Mouse (Mus musculus) kidney, postnatal 0 days (tissue): Measurements from ENCODE around the gene Dmbt1. TPM values are rescaled to one million over a fixed set of nuclear protein-coding genes. Genes with fewer than 3 reads are reported as not detected.
"Not testable (repeated sequence)": the region's sequence is repeated elsewhere in the genome, so short reads cannot be mapped to it uniquely, and the experiment has no call there.

Experiments used
- ATAC-seq: fragments of 200-750 bp; cut with Nextera tagmentation; replicated peaks from 2 replicates; pipeline ENCODE4 v1.8.0; 2017; ENCODE audit warnings: low read depth, moderate number of reproducible peaks, moderate TSS enrichment, moderate library complexity; ENCODE audit not compliant: low FRiP score
- DNase-seq: peaks from one replicate; pipeline ENCODE4 v3.0.0-alpha.2; 2016; ENCODE audit warnings: low spot score
- H3K27ac ChIP-seq: fragments of 300-500 bp; sonication (generic); 2 replicates; pipeline ENCODE4 v1.5.1; 2014; ENCODE audit warnings: mild to moderate bottlenecking
- H3K27me3 ChIP-seq: fragments of 300-500 bp; sonication (generic); 2 replicates; pipeline ENCODE4 v1.6.1; 2014; ENCODE audit warnings: low read length, mixed read lengths; ENCODE audit not compliant: insufficient read depth
- H3K36me3 ChIP-seq: fragments of 300-500 bp; sonication (generic); 2 replicates; pipeline ENCODE4 v1.6.1; 2014; ENCODE audit warnings: low read length, mixed read lengths; ENCODE audit not compliant: insufficient read depth
- H3K4me1 ChIP-seq: fragments of 300-500 bp; sonication (generic); replicated peaks from 2 replicates; pipeline ENCODE4 v1.6.1; 2014; ENCODE audit warnings: antibody characterized with exemption, low read length, mixed read lengths; ENCODE audit not compliant: insufficient read depth
- H3K4me2 ChIP-seq: fragments of 300-500 bp; sonication (generic); 2 replicates; pipeline ENCODE4 v1.6.1; 2014; ENCODE audit warnings: mild to moderate bottlenecking, low read length, moderate library complexity, mixed read lengths
- H3K4me3 ChIP-seq: fragments of 300-500 bp; sonication (generic); replicated peaks from 2 replicates; pipeline ENCODE4 v1.5.1; 2014; ENCODE audit warnings: low read depth, low read length
- H3K9ac ChIP-seq: fragments of 300-500 bp; sonication (generic); 2 replicates; pipeline ENCODE4 v1.6.1; 2014; ENCODE audit warnings: low read depth, low read length
- H3K9me3 ChIP-seq: fragments of 300-500 bp; sonication (generic); replicated peaks from 2 replicates; pipeline ENCODE4 v1.6.1; 2016; ENCODE audit warnings: low read length, inconsistent platforms, mixed read lengths
- CTCF ChIP-seq: IDR thresholded peaks from 2 replicates; pipeline ENCODE4 v1.5.1; 2016; ENCODE audit warnings: antibody characterized with exemption, low read depth, mild to moderate bottlenecking, moderate library complexity
- WGBS: fragments of 180-500 bp; shearing (Covaris S2); extraction: QIAGEN DNeasy Blood & Tissue Kit; methylation state at CpG from one replicate; pipeline ENCODE4 v1.1.7; 2014; 5-methylcytosine and 5-hydroxymethylcytosine counted together
- polyA plus RNA-seq: library from polyadenylated mRNA; unstranded; fragments of >200 nt; fragmentation: Nextera tagmentation; extraction: Ambion mirVana; gene quantifications from 2 replicates; pipeline ENCODE4 v1.2.1, GENCODE M21; 2015

Dmbt1 gene
- polyA plus RNA-seq, 1 experiment from 2014 or later, result not detected

GRCm38 (mm10) chr7:131042657-131043056 lies 10.8 kb downstream of the Dmbt1 start:
- no peaks in the 10 kb centered on the region for H3K27me3 ChIP-seq
- ATAC-seq, result no peak
- no peak overlapping the region for H3K9ac ChIP-seq
- no peaks in the 10 kb centered on the region for H3K9me3 ChIP-seq
- H3K36me3 ChIP-seq, result no peaks in the 10 kb centered on the region
- DNase-seq, result no peak
- WGBS, result 65% methylated on average over 1 of the region's 1 CpGs
- no peak overlapping the region for H3K4me2 ChIP-seq
- H3K4me1 ChIP-seq, result no peaks in the 10 kb centered on the region
- H3K4me3 ChIP-seq, result no peak overlapping the region
- peak; percentile 37; the same call in 1 of the 2 replicates for TF ChIP-seq CTCF
- H3K27ac ChIP-seq, result no peak overlapping the region

GRCm38 (mm10) chr7:131045258-131045835 lies 13.5 kb downstream of the Dmbt1 start:
- DNase-seq, result peak; percentile 14
- not testable (repeated sequence) for H3K27me3 ChIP-seq, H3K4me1 ChIP-seq, H3K9ac ChIP-seq, H3K4me2 ChIP-seq, H3K4me3 ChIP-seq, H3K27ac ChIP-seq, H3K36me3 ChIP-seq, H3K9me3 ChIP-seq
- ATAC-seq, result 0 out of 2 replicates have a peak, but pooled peaks have one; percentile 17
- WGBS, result 34% methylated on average over 3 of the region's 3 CpGs
- TF ChIP-seq CTCF, result peak; percentile 58

- not testable (repeated sequence) for H3K9me3 ChIP-seq, H3K4me3 ChIP-seq, ATAC-seq, DNase-seq, H3K4me2 ChIP-seq, H3K4me1 ChIP-seq, H3K9ac ChIP-seq, H3K27ac ChIP-seq, H3K36me3 ChIP-seq, H3K27me3 ChIP-seq
- WGBS, result 90% methylated on average over 8 of the region's 8 CpGs
These were observed 18.0 kb downstream of the Dmbt1 start for GRCm38 (mm10) chr7:131049829-131050228.

- peak; percentile 66 for TF ChIP-seq CTCF
- H3K27me3 ChIP-seq, result no peaks in the 10 kb centered on the region
- H3K9me3 ChIP-seq, result no peaks in the 10 kb centered on the region
- H3K4me2 ChIP-seq, result no peak overlapping the region
- H3K27ac ChIP-seq, result no peak overlapping the region
- ATAC-seq, result no peak
- peak; percentile 27 for DNase-seq
- no peak overlapping the region for H3K4me3 ChIP-seq
- H3K9ac ChIP-seq, result no peak overlapping the region
- no peaks in the 10 kb centered on the region for H3K4me1 ChIP-seq
- no peaks in the 10 kb centered on the region for H3K36me3 ChIP-seq
These were observed 23.0 kb downstream of the Dmbt1 start for GRCm38 (mm10) chr7:131054808-131055370.

GRCm38 (mm10) chr7:131057918-131058317 lies 26.1 kb downstream of the Dmbt1 start:
- not testable (repeated sequence) for H3K4me1 ChIP-seq, H3K36me3 ChIP-seq, H3K9me3 ChIP-seq, ATAC-seq, H3K27me3 ChIP-seq, H3K4me3 ChIP-seq, H3K4me2 ChIP-seq, H3K9ac ChIP-seq, DNase-seq, H3K27ac ChIP-seq
- 84% methylated on average over 9 of the region's 9 CpGs for WGBS

- not testable (repeated sequence) for H3K4me1 ChIP-seq, H3K4me2 ChIP-seq, H3K27ac ChIP-seq, ATAC-seq, H3K36me3 ChIP-seq, H3K9me3 ChIP-seq, H3K9ac ChIP-seq, H3K27me3 ChIP-seq, H3K4me3 ChIP-seq
- TF ChIP-seq CTCF, result peak; percentile 51
- DNase-seq, result peak; percentile 6
- 70% methylated on average over 2 of the region's 2 CpGs for WGBS
These were observed 28.0 kb downstream of the Dmbt1 start for GRCm38 (mm10) chr7:131059808-131060207.

- DNase-seq, result no peak
- no peaks in the 10 kb centered on the region for H3K36me3 ChIP-seq
- WGBS, result 83% methylated on average over 2 of the region's 2 CpGs
These were observed 30.7 kb downstream of the Dmbt1 start for GRCm38 (mm10) chr7:131062541-131062940.

More at GRCm38 (mm10) chr7:131062541-131062940, 30.7 kb downstream of the Dmbt1 start:
- Histone ChIP-seq H3K9ac (no peak overlapping the region), H3K4me3 (no peak overlapping the region), H3K27ac (no peak overlapping the region), H3K4me2 (no peak overlapping the region), H3K27me3 (no peaks in the 10 kb centered on the region), H3K4me1 (no peaks in the 10 kb centered on the region), H3K9me3 (no peaks in the 10 kb centered on the region)
- ATAC-seq, result no peak
- TF ChIP-seq CTCF, result peak; percentile 38; the same call in 1 of the 2 replicates
